ENCODE assay signal across 8 mouse cellular contexts in the genomic region with DNA sequence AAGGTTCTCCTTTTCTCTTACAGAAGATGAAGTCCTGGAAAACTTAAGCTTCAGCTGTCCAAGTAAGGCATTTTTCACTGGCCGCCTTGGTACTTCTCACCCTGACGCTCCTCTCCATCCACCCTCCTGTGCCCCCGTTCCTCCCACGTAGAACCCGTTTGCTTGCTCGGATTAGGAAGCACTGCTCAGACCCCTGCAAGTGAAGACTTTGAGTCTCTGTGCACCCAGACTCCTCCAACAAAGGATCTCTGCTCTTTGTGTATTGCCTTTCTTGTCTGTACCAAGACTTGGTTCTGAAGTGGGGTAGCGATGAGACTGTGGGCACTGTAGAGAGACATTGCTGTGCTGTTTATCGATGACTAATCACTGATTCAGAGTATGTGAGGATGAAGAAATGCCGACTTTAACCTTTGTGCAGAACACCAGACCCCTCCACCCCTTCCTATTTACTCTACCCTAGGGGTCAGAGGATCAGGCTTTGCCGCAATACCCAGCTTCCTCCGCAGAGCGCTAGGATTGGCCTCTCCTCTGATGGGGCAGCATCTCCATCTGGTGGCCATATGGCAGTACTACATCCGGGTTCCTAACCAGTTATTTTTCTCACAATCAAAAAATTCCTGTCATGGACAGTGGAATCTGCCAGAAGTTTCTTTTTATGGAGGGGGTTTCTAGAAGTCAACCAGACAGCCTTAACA. TPM values are rescaled to one million over a fixed set of nuclear protein-coding genes. Genes with fewer than 3 reads are reported as not detected.
DNase-seq lines count a peak whose midpoint lies in the region; ATAC-seq and TF ChIP-seq lines count a peak whose summit lies in the region.

No protein-coding gene starts in this region.

- TF ChIP-seq POLR2A in thymus, adult 2 months (IDR thresholded peaks at IDR 0.05; ENCODE audit: control insufficient read depth, extremely low read depth, insufficient read depth, low read length, poor library complexity) = no peak

- H3K4me3 ChIP-seq in thymus, adult 2 months (ENCODE audit: control insufficient read depth, insufficient read depth, low read length) = no peak overlapping the region
- no peak overlapping the region for H3K4me3 ChIP-seq in embryonic facial prominence, embryonic 10.5 days
- H3K4me3 ChIP-seq in kidney, embryonic 14.5 days (ENCODE audit: low read length) = no peak overlapping the region
- H3K4me3 ChIP-seq in limb, embryonic 12.5 days (replicated peaks) = no peak overlapping the region
- no peak overlapping the region for H3K4me3 ChIP-seq in midbrain, embryonic 15.5 days

- peak; percentile 41 for DNase-seq in thymus, adult 2 months
- no peak for DNase-seq in thymus, adult 18-20 months
- DNase-seq in embryonic facial prominence, embryonic 10.5 days (ENCODE audit: low spot score) = peak; percentile 77
- DNase-seq in heart, adult 9 months (ENCODE audit: low spot score in 2 of 2) = peak; percentile 4 to 18
- peak; percentile 26 to 71 for DNase-seq in spleen, postnatal 4 days (ENCODE audit: low spot score in 2 of 2)

- no peaks in the 10 kb centered on the region for H3K9me3 ChIP-seq in embryonic facial prominence, embryonic 10.5 days
- H3K9me3 ChIP-seq in kidney, embryonic 14.5 days (ENCODE audit: control insufficient read depth, low read length) = no peaks in the 10 kb centered on the region
- H3K9me3 ChIP-seq in limb, embryonic 12.5 days = no peaks in the 10 kb centered on the region
- H3K9me3 ChIP-seq in midbrain, embryonic 15.5 days = no peaks in the 10 kb centered on the region

- no peaks in the 10 kb centered on the region for H3K36me3 ChIP-seq in thymus, adult 2 months (ENCODE audit: control insufficient read depth, insufficient read depth, low read length)
- H3K36me3 ChIP-seq in embryonic facial prominence, embryonic 10.5 days (replicated peaks) = no peaks in the 10 kb centered on the region
- no peaks in the 10 kb centered on the region for H3K36me3 ChIP-seq in kidney, embryonic 14.5 days (ENCODE audit: control insufficient read depth, insufficient read depth, low read length)
- H3K36me3 ChIP-seq in limb, embryonic 12.5 days = no peaks in the 10 kb centered on the region
- H3K36me3 ChIP-seq in midbrain, embryonic 15.5 days (replicated peaks) = no peaks in the 10 kb centered on the region

- no peak overlapping the region for H3K9ac ChIP-seq in kidney, embryonic 14.5 days (ENCODE audit: low read depth, low read length)
- H3K9ac ChIP-seq in limb, embryonic 12.5 days (replicated peaks) = no peak overlapping the region
- H3K9ac ChIP-seq in midbrain, embryonic 15.5 days = no peak overlapping the region

- no peak for TF ChIP-seq CTCF in thymus, adult 2 months (IDR thresholded peaks at IDR 0.05; ENCODE audit: borderline replicate concordance, control insufficient read depth, extremely low read depth, insufficient read depth, low read length, poor library complexity)

- no peaks in the 10 kb centered on the region for H3K4me1 ChIP-seq in thymus, adult 2 months (replicated peaks; ENCODE audit: control insufficient read depth, insufficient read depth, low read length)
- no peaks in the 10 kb centered on the region for H3K4me1 ChIP-seq in embryonic facial prominence, embryonic 10.5 days
- H3K4me1 ChIP-seq in kidney, embryonic 14.5 days (ENCODE audit: control insufficient read depth, insufficient read depth, low read length) = no peaks in the 10 kb centered on the region
- no peaks in the 10 kb centered on the region for H3K4me1 ChIP-seq in limb, embryonic 12.5 days (replicated peaks)
- no peaks in the 10 kb centered on the region for H3K4me1 ChIP-seq in midbrain, embryonic 15.5 days

- no peak overlapping the region for H3K27ac ChIP-seq in thymus, adult 2 months (ENCODE audit: control insufficient read depth, insufficient read depth, low read length)
- H3K27ac ChIP-seq in embryonic facial prominence, embryonic 10.5 days (replicated peaks) = no peak overlapping the region
- H3K27ac ChIP-seq in kidney, embryonic 14.5 days (ENCODE audit: low read depth, low read length) = no peak overlapping the region
- no peak overlapping the region for H3K27ac ChIP-seq in limb, embryonic 12.5 days
- no peak overlapping the region for H3K27ac ChIP-seq in midbrain, embryonic 15.5 days

- H3K4me2 ChIP-seq in kidney, embryonic 14.5 days (replicated peaks; ENCODE audit: low read depth, low read length) = no peak overlapping the region
- no peak overlapping the region for H3K4me2 ChIP-seq in limb, embryonic 12.5 days
- H3K4me2 ChIP-seq in midbrain, embryonic 15.5 days = peak overlapping the region; percentile 21

- peak; percentile 67; the same call in 1 of the 2 replicates for ATAC-seq in kidney, embryonic 14.5 days (ENCODE audit: low FRiP score, low TSS enrichment)
- peak; percentile 66; the same call in 1 of the 2 replicates for ATAC-seq in limb, embryonic 12.5 days (ENCODE audit: insufficient number of reproducible peaks, insufficient read depth, low FRiP score, low TSS enrichment, low read depth)
- peak; percentile 90 for ATAC-seq in midbrain, embryonic 15.5 days (replicated peaks)

- no peaks in the 10 kb centered on the region for H3K27me3 ChIP-seq in thymus, adult 2 months (ENCODE audit: control insufficient read depth, insufficient read depth, low read length)
- no peaks in the 10 kb centered on the region for H3K27me3 ChIP-seq in embryonic facial prominence, embryonic 10.5 days (replicated peaks; ENCODE audit: low read depth, poor library complexity, severe bottlenecking)
- no peaks in the 10 kb centered on the region for H3K27me3 ChIP-seq in kidney, embryonic 14.5 days (ENCODE audit: control insufficient read depth, insufficient read depth, low read length)
- peaks cover 5% of the 10 kb centered on the region for H3K27me3 ChIP-seq in limb, embryonic 12.5 days
- H3K27me3 ChIP-seq in midbrain, embryonic 15.5 days (replicated peaks) = no peaks in the 10 kb centered on the region

- 58% methylated on average over 13 of the region's 13 CpGs for WGBS in thymus, adult 2 months
- WGBS in embryonic facial prominence, embryonic 10.5 days = 44% methylated on average over 13 of the region's 13 CpGs
- WGBS in kidney, embryonic 14.5 days = 47% methylated on average over 13 of the region's 13 CpGs
- 56% methylated on average over 13 of the region's 13 CpGs for WGBS in limb, embryonic 12.5 days
- WGBS in midbrain, embryonic 15.5 days = 37% methylated on average over 13 of the region's 13 CpGs

RNA-seq across cellular contexts. Expression of gene Apob, which starts 0.9 kb away (rescaled TPM):
- 0.23 and 0.96 TPM in 2 replicates for polyA plus RNA-seq in thymus, adult 2 months (2012; rRNA removed)
- polyA plus RNA-seq in embryonic facial prominence, embryonic 10.5 days (2016; fragmentation: Nextera tagmentation; extraction: Ambion mirVana) = 0.38 and 0.41 TPM in 2 replicates
- 0.22 TPM in 1 of 2 replicates, not detected in the other for polyA plus RNA-seq in kidney, embryonic 14.5 days (2014; fragmentation: Nextera tagmentation; extraction: Ambion mirVana)
- polyA plus RNA-seq in limb, embryonic 12.5 days (2016; fragmentation: Nextera tagmentation; extraction: Ambion mirVana) = 0.13 TPM in 2 replicates
- 0.05 TPM in 1 of 2 replicates, not detected in the other for polyA plus RNA-seq in midbrain, embryonic 15.5 days (2015; fragmentation: Nextera tagmentation; extraction: Ambion mirVana)

Comparison
In these comparisons a context has a peak if more than half of its experiments do, and no peak if none do; other contexts are left out.
1. DNase-seq: peak in thymus, adult 2 months (single experiment), embryonic facial prominence, embryonic 10.5 days (single experiment), heart, adult 9 months (2 of 2) and spleen, postnatal 4 days (2 of 2); none in thymus, adult 18-20 months (0 of 2).
2. Peak in every context shown above with its lines, with median percentiles within 50 percentile points of each other: ATAC-seq.